Mouse (Mus musculus) lung, postnatal 14 days (tissue): ENCODE measurements around the gene Acat3.
A peak's percentile ranks its signal among the peaks of the same experiment; 100 is the strongest.
"Not testable (repeated sequence)": the region's sequence is repeated elsewhere in the genome, so short reads cannot be mapped to it uniquely, and the experiment has no call there.

Source experiments
- DNase-seq: peaks from one replicate; pipeline ENCODE4 v3.0.0; 2021

The Acat3 gene

DNA sequence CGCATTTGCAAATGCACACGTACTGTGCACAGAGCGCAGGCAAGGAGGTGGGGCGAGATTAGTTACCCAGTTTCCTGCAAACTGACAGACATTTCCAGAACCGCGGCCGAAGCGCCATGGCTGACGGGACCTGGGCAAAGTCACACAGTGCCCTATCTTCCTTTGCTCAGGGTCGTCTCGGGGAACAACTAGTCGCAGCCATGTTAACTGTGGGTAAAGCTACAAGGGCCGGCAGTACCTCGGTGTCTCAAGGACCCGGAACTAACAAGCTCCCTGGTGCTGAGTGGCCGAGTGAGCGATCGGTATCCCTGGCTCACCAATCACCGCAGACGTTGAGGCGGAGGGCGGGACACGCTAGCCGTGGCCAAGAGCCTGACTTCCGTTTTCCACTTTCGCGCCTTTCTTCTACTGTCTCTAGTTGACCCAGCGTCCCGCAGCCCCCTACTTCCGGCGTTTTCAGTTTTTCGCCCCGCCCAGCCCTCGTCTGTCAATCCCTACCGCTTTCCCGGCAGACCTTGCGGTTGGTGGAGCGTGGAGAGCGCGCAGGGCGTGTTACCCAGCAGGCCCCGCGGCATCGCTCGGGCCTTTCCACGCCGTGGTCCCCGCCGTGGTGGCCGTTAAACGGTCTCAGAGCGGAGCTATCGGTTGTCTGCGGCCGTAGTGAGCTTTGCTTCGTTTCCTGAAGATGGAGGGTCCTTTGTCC is 24.4 kb downstream of the Acat3 start, which contains the start of gene Mrpl18:
Mrpl18 (minus strand) TSS at position 465 of the 703 bp plus-strand sequence.
- peak; percentile 98 for DNase-seq

- DNase-seq: no peak
Observed at GRCm38 (mm10) chr17:12915488-12915880, 24.9 kb downstream of the Acat3 start, which contains the start of gene Tcp1. Gene Tcp1, plus strand, starts transcription at chr17:12915701.

- no peak for DNase-seq
Observed at GRCm38 (mm10) chr17:12910391-12910790, 30.0 kb downstream of the Acat3 start.

DNA sequence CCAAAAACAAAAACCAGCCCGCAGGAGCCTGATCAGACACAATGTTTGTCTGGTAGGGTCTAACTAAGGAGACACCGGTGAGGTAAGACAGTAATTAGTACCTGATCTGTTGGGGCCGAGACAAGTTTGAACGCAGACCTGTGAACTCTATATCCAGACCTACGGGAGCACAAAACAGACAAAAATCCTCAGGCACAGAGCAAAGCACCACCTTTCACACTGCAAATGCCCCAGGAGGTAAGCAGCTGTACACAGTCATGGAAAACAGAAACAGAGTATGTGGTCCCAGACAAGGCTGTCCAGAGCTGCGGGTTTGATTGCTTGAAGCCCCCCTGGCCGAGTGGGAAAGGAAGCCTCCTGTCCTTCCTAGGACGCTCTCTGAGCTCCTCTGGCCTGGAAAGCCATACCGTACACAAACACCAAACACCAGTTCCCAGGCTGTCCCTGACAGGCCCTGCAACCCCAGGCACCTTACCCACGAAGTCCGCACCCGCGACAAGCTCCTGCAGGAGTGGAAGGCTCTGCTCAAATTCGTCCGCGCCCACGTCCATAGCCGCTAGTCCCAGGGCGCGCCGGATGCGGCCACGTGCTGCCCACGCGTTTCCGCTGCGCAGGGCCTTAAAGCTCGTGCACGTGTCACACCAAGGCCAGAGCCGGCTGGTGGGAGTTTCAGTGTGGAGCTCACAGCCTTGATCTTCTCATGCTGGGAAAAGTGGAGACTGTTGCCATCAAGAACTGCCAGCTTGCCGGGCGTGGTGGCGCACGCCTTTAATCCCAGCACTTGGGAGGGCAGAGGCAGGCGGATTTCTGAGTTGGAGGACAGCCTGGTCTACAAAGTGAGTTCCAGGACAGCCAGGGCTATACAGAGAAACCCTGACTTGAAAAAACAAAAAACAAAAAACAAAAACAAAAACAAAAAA is 30.8 kb downstream of the Acat3 start, which contains the start of gene Pnldc1:
Pnldc1 (minus strand) TSS at position 870 of the 920 bp plus-strand sequence.
- no peak for DNase-seq

DNA sequence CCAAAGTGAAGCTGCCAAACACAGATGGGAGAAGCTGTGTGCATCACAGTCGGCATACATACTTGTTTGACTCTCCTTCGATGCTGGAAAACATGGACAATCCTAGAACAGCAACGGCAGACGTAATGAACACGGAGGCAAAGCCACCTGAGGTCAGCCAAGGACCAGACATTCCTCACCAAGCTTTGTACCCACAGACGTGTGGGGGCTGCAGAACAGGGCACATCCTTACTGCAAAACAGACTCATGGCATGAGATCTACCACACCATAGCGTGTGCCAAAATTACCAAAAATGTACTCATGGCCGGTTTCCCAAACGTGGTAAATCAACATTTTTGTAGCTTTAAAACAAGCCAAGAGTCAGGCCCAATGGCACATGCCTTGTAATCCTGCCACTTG is 34.0 kb downstream of the Acat3 start:
- DNase-seq: no peak

DNA sequence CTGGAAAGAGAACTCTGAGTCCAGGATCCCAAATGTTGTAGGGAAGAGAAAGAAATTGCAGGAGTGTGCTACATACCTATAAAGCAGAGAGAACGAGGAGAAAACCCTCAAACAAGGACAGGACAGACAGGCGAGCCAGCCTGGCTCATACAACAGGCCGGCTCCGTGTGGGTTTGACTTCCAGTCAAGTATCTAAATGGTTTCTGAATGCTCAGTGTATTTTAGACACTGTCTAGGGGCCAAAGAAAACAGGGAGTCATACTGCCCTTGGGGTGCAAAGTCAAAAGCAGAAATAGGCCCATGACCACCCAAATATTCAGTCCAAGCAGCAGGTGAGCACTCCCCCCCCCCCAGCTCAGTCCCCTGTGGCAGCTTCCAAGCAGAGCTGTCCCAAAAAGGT is 34.6 kb downstream of the Acat3 start:
- DNase-seq: no peak

- no peak for DNase-seq
Observed at GRCm38 (mm10) chr17:12904349-12904748, 36.1 kb downstream of the Acat3 start.

- DNase-seq: no peak
Observed at GRCm38 (mm10) chr17:12903372-12904333, 36.7 kb downstream of the Acat3 start.

GRCm38 (mm10) chr17:12902291-12902690 is 38.1 kb downstream of the Acat3 start:
- DNase-seq: no peak

DNA sequence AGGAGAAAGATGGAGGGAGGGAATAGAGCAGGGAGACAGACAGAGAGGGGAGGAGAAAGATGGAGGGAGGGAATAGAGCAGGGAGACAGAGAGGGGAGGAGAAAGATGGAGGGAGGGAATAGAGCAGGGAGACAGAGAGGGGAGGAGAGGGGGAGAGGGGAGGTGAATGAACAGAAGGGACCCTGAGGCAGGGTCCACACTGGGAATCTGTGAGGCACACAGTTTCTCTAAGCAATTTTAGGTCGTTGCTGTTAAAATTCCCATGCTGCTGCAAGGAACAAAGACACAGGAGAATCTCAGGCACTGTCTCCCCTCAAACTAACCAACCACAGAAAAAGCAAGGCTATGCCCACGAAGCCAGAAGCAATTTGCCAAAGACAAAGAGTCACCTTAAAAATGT is 41.8 kb downstream of the Acat3 start:
- DNase-seq: not testable (repeated sequence)

DNA sequence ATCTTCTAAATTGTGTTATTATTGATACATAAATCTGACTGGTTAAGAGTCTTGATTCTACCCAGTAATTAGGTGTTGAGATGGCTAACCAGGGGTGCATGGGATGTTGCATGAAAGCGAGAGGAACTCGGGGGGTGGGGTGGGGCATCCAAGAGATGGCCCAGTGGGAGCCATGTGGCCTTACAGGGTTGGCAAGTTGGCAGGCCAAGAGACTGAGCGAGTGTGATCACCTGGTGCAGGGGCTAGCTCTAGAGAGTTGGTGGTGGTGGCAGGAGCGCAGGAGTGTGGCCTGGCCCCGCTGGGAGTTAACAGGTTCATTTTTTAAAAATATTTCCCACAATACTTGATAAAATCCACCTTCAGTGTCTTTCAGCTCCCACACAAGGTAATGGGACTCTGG is 42.7 kb downstream of the Acat3 start:
- no peak for DNase-seq

GRCm38 (mm10) chr17:12892033-12892432 is 48.4 kb downstream of the Acat3 start:
- no peak for DNase-seq

- no peak for DNase-seq
Observed at GRCm38 (mm10) chr17:12891054-12891453, 49.3 kb downstream of the Acat3 start.

- DNase-seq: peak; percentile 23
Observed at GRCm38 (mm10) chr17:12887021-12887775, 53.2 kb downstream of the Acat3 start.

GRCm38 (mm10) chr17:12886620-12887019 is 53.8 kb downstream of the Acat3 start:
- no peak for DNase-seq

- no peak for DNase-seq
Observed at GRCm38 (mm10) chr17:12881216-12881615, 59.2 kb downstream of the Acat3 start.

GRCm38 (mm10) chr17:12880178-12880577 is 60.2 kb downstream of the Acat3 start:
- peak; percentile 89 for DNase-seq

DNA sequence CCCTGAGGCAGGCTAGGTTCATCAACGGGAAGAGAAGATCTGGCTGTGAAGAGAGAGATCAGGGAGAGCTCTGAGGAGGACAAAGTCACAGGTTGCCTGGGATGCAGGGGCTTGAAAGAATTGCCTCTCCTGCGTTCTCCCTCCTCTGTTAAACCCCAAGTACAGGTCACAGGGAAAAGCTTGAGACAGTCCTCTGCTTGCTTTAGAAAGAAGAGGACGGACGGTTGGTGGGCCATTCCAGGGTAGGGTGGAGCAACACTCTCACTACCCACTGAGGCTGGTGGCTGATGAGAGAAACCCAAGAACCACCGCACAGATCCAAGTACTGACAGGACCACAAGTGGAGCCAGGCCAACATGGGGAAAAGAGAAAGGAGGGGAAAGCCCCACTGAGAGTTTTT is 64.7 kb downstream of the Acat3 start, which contains the start of gene Mrgprh:
Mrgprh (plus strand) TSS at position 301 of the 400 bp plus-strand sequence.
- DNase-seq: no peak
